Mouse (Mus musculus): ENCODE data around the gene Gm3239. TPM values are rescaled to one million over a fixed set of nuclear protein-coding genes. Genes with fewer than 3 reads are reported as not detected.
A peak's percentile ranks its signal among the peaks of the same experiment; 100 is the strongest.
"Not testable (repeated sequence)": the region's sequence is repeated elsewhere in the genome, so short reads cannot be mapped to it uniquely, and the experiment has no call there.

Gm3239 gene
- not detected for total RNA-seq (2021)
- long read RNA-seq, experiment 1: 0 reads
- long read RNA-seq, experiment 2: 0 reads

GRCm38 (mm10) chr14:4663892-4664291 is at the start of gene Gm3239:
Gene Gm3239, plus strand, starts transcription at chr14:4664192.
- DNase-seq: not testable (repeated sequence)

- not testable (repeated sequence) for DNase-seq
These were observed 31.9 kb upstream of the Gm3239 start, which contains the start of gene Gm8159 for GRCm38 (mm10) chr14:4632052-4632451. Gene Gm8159, plus strand, starts transcription at chr14:4632352.

- DNase-seq: peak; percentile 0
These were observed 14.7 kb upstream of the Gm3239 start for GRCm38 (mm10) chr14:4649309-4649708.

- DNase-seq: peak; percentile 2
These were observed 13.7 kb upstream of the Gm3239 start for GRCm38 (mm10) chr14:4650324-4650723.

GRCm38 (mm10) chr14:4708938-4709337 is 44.9 kb downstream of the Gm3239 start, which contains the start of gene Gm7876:
Gene Gm7876, plus strand, starts transcription at chr14:4709238.
- DNase-seq: not testable (repeated sequence)

Other genes with a start within 250 kb of the Gm3239 start
- gene Gm3164, start 248.7 kb upstream of the Gm3239 start, total RNA-seq (2021): under 1 TPM; 0.27 to 0.70 TPM
- 1 to 10 TPM in 1 of 2 experiments, not detected in 1; 4.0 TPM for gene Gm3173, start 233.2 kb upstream of the Gm3239 start, total RNA-seq (2021)
- gene Gm3182, start 182.4 kb upstream of the Gm3239 start, total RNA-seq (2021): not detected
- not detected for gene Gm3047, start 108.8 kb upstream of the Gm3239 start, total RNA-seq (2021)
- gene Gm8159, start 31.8 kb upstream of the Gm3239 start, total RNA-seq (2021): not detected
- gene Gm7876, start 45.0 kb downstream of the Gm3239 start, total RNA-seq (2021): not detected
- under 1 TPM in 1 of 2 experiments, not detected in 1; 0.39 TPM for gene Gm3252, start 62.6 kb downstream of the Gm3239 start, total RNA-seq (2021)
- not detected for gene Gm9602, start 112.1 kb downstream of the Gm3239 start, total RNA-seq (2021)
- not detected for gene Gm3269, start 173.9 kb downstream of the Gm3239 start, total RNA-seq (2021)
- 1 to 10 TPM in 1 of 2 experiments, not detected in 1; 4.7 TPM for gene Gm3264, start 191.4 kb downstream of the Gm3239 start, total RNA-seq (2021)
- gene Gm3278, start 228.2 kb downstream of the Gm3239 start, total RNA-seq (2021): not detected

Data from adrenal gland, postnatal 10 days (tissue).